Comparison of ENCODE assay signal across 12 mouse cellular contexts in the genomic region with DNA sequence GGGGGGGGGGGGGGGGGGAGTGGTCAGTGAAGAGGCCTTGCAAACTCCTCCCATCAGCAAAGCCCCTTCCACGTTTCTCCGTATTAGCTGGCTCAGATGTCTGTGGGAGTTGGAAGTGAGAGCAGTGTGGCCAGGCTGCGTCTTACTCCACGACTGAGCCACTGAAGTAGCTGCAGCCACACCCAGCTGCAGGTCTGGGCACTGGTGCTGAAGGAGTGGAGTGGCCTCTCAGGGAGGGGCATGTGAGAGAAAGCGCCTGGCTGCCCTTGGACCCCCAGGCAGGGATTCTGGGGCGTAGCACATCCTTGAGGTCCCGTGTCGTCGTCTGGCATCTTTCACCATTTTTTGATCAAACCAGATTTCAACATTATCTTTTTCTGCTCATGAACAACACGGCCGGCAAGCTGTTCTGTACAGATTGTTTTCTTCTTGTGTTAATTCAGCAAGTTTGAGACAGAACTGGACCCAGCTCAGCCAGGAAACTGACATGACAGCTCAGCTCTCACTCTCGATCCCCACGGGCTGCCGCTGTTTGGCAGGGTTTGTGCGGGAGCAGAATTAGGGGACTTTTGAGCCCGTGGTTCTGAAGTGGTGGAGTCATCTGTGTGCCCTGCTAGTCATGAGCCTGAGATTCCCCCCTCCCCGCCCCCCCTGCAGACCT.
A peak's percentile ranks its signal among the peaks of the same experiment; 100 is the strongest.
DNase-seq lines count a peak whose midpoint lies in the region; ATAC-seq and TF ChIP-seq lines count a peak whose summit lies in the region.
"Had no signal": no experiment of that assay in that cellular context is flagged by ENCODE, and none has a peak within 500 bp of the region (broad histone marks: within the 10 kb centered on the region; RNA-seq: fewer than 3 reads in every experiment).

No protein-coding gene starts in this region.

- H3K27me3 ChIP-seq in midbrain, embryonic 12.5 days, result no peaks in the 10 kb centered on the region
- no peaks in the 10 kb centered on the region for H3K27me3 ChIP-seq in midbrain, embryonic 10.5 days (ENCODE audit: low read depth, poor library complexity, severe bottlenecking)
- H3K27me3 ChIP-seq in hindbrain, embryonic 13.5 days, result no peaks in the 10 kb centered on the region
- H3K27me3 ChIP-seq in neural tube, embryonic 14.5 days (ENCODE audit: control insufficient read depth, insufficient read depth, low read length), result no peaks in the 10 kb centered on the region
- H3K27me3 ChIP-seq in thymus, adult 2 months (ENCODE audit: control insufficient read depth, insufficient read depth, low read length), result no peaks in the 10 kb centered on the region
- H3K27me3 ChIP-seq: embryonic facial prominence, embryonic 13.5 days; liver, embryonic 15.5 days had no signal

- peaks cover 22% of the 10 kb centered on the region; the same call in 1 of the 2 replicates for H3K36me3 ChIP-seq in midbrain, embryonic 12.5 days
- H3K36me3 ChIP-seq in midbrain, embryonic 10.5 days, result peaks cover 32% of the 10 kb centered on the region
- 0 out of 2 replicates have a peak, but pooled peaks cover 6% of the 10 kb centered on the region for H3K36me3 ChIP-seq in hindbrain, embryonic 13.5 days
- no peaks in the 10 kb centered on the region for H3K36me3 ChIP-seq in neural tube, embryonic 14.5 days (ENCODE audit: control insufficient read depth, insufficient read depth, low read length)
- 0 out of 2 replicates have a peak, but pooled peaks cover 3% of the 10 kb centered on the region for H3K36me3 ChIP-seq in thymus, adult 2 months (ENCODE audit: control insufficient read depth, insufficient read depth, low read length)
- H3K36me3 ChIP-seq: embryonic facial prominence, embryonic 13.5 days; liver, embryonic 15.5 days had no signal

- TF ChIP-seq POLR2A in thymus, adult 2 months (IDR thresholded peaks at IDR 0.05; ENCODE audit: control insufficient read depth, extremely low read depth, insufficient read depth, low read length, poor library complexity), result no peak

- 71% methylated on average over 17 of the region's 17 CpGs for WGBS in midbrain, embryonic 12.5 days
- WGBS in midbrain, embryonic 10.5 days, result 80% methylated on average over 17 of the region's 17 CpGs
- 69% methylated on average over 17 of the region's 17 CpGs for WGBS in hindbrain, embryonic 13.5 days
- WGBS in neural tube, embryonic 14.5 days, result 75% methylated on average over 17 of the region's 17 CpGs
- WGBS in thymus, adult 2 months, result 60% methylated on average over 17 of the region's 17 CpGs

- H3K9me3 ChIP-seq in midbrain, embryonic 12.5 days, result no peaks in the 10 kb centered on the region
- H3K9me3 ChIP-seq in midbrain, embryonic 10.5 days (replicated peaks), result no peaks in the 10 kb centered on the region
- no peaks in the 10 kb centered on the region for H3K9me3 ChIP-seq in hindbrain, embryonic 13.5 days
- H3K9me3 ChIP-seq in neural tube, embryonic 14.5 days (ENCODE audit: control insufficient read depth, low read length), result no peaks in the 10 kb centered on the region
- H3K9me3 ChIP-seq: embryonic facial prominence, embryonic 13.5 days; liver, embryonic 15.5 days had no signal

- no peak for ATAC-seq in midbrain, embryonic 12.5 days (ENCODE audit: low FRiP score, low read depth)
- no peak for ATAC-seq in hindbrain, embryonic 13.5 days (ENCODE audit: low FRiP score)
- no peak for ATAC-seq in neural tube, embryonic 14.5 days (ENCODE audit: low read depth)
- ATAC-seq: activated CD4-positive, CD25-positive, alpha-beta regulatory T cell, adult 4 months; inflammation-experienced regulatory T-cells, adult 6 months had no signal

- DNase-seq in gastrocnemius, adult 18-20 months (ENCODE audit: low spot score), result peak; percentile 23
- no peak for DNase-seq in gastrocnemius, adult 8-10 months (ENCODE audit: low spot score in 2 of 2)
- DNase-seq in midbrain, embryonic 10.5 days (ENCODE audit: low spot score), result no peak
- DNase-seq in frontal cortex, postnatal 25 days (ENCODE audit: low spot score in 2 of 2), result no peak
- no peak for DNase-seq in thymus, adult 2 months

- no peak for TF ChIP-seq CTCF in thymus, adult 2 months (IDR thresholded peaks at IDR 0.05; ENCODE audit: borderline replicate concordance, control insufficient read depth, extremely low read depth, insufficient read depth, low read length, poor library complexity)

- H3K4me1 ChIP-seq in midbrain, embryonic 12.5 days, result peaks cover 20% of the 10 kb centered on the region
- peaks cover 24% of the 10 kb centered on the region for H3K4me1 ChIP-seq in midbrain, embryonic 10.5 days
- H3K4me1 ChIP-seq in hindbrain, embryonic 13.5 days (replicated peaks), result peaks cover 41% of the 10 kb centered on the region
- H3K4me1 ChIP-seq in neural tube, embryonic 14.5 days (ENCODE audit: control insufficient read depth, insufficient read depth, low read length), result peaks cover 12% of the 10 kb centered on the region
- peaks cover 22% of the 10 kb centered on the region for H3K4me1 ChIP-seq in thymus, adult 2 months (replicated peaks; ENCODE audit: control insufficient read depth, insufficient read depth, low read length)

- no peak overlapping the region for H3K9ac ChIP-seq in midbrain, embryonic 12.5 days (replicated peaks)
- peak overlapping the region; percentile 26 for H3K9ac ChIP-seq in hindbrain, embryonic 13.5 days
- no peak overlapping the region; the same call in 1 of the 2 replicates for H3K9ac ChIP-seq in neural tube, embryonic 14.5 days (replicated peaks; ENCODE audit: low read depth, low read length)
- H3K9ac ChIP-seq: embryonic facial prominence, embryonic 13.5 days; liver, embryonic 15.5 days had no signal

- H3K4me3 ChIP-seq in midbrain, embryonic 12.5 days, result no peak overlapping the region
- H3K4me3 ChIP-seq in midbrain, embryonic 10.5 days, result no peak overlapping the region
- no peak overlapping the region for H3K4me3 ChIP-seq in hindbrain, embryonic 13.5 days
- H3K4me3 ChIP-seq in neural tube, embryonic 14.5 days (ENCODE audit: low read depth, low read length), result no peak overlapping the region
- H3K4me3 ChIP-seq in thymus, adult 2 months (ENCODE audit: control insufficient read depth, insufficient read depth, low read length), result no peak overlapping the region
- H3K4me3 ChIP-seq: embryonic facial prominence, embryonic 13.5 days; liver, embryonic 15.5 days had no signal

- H3K27ac ChIP-seq in midbrain, embryonic 12.5 days (replicated peaks), result peak overlapping the region; percentile 35; the same call in 1 of the 2 replicates
- no peak overlapping the region for H3K27ac ChIP-seq in midbrain, embryonic 10.5 days (replicated peaks)
- H3K27ac ChIP-seq in hindbrain, embryonic 13.5 days, result peak overlapping the region; percentile 83
- H3K27ac ChIP-seq in neural tube, embryonic 14.5 days (ENCODE audit: low read depth, low read length), result peak overlapping the region; percentile 34
- no peak overlapping the region for H3K27ac ChIP-seq in thymus, adult 2 months (ENCODE audit: control insufficient read depth, insufficient read depth, low read length)
- H3K27ac ChIP-seq: embryonic facial prominence, embryonic 13.5 days; liver, embryonic 15.5 days had no signal

- no peak overlapping the region for H3K4me2 ChIP-seq in midbrain, embryonic 12.5 days (replicated peaks)
- peak overlapping the region; percentile 13; the same call in 1 of the 2 replicates for H3K4me2 ChIP-seq in hindbrain, embryonic 13.5 days
- H3K4me2 ChIP-seq in neural tube, embryonic 14.5 days (ENCODE audit: low read depth, low read length), result no peak overlapping the region
- H3K4me2 ChIP-seq: embryonic facial prominence, embryonic 13.5 days; liver, embryonic 15.5 days had no signal

Comparison
In these comparisons a context has a peak if more than half of its experiments do, and no peak if none do; other contexts are left out.
1. H3K27ac ChIP-seq: peak in midbrain, embryonic 12.5 days (single experiment), hindbrain, embryonic 13.5 days (single experiment) and neural tube, embryonic 14.5 days (single experiment); none in midbrain, embryonic 10.5 days (single experiment) and thymus, adult 2 months (single experiment).